Mouse (Mus musculus) lung, adult 2 months (tissue): ENCODE data around the gene Acyp2.

Experiments used
- CTCF ChIP-seq: fragments of 200-500 bp; IDR thresholded peaks from 2 replicates; pipeline ENCODE4 v1.5.1; 2011; ENCODE audit warnings: mild to moderate bottlenecking, low read length, control low read depth; ENCODE audit not compliant: insufficient read depth
- POLR2A ChIP-seq: fragments of 200-500 bp; IDR thresholded peaks from 2 replicates; pipeline ENCODE4 v1.6.1; 2011; ENCODE audit warnings: low read depth, mild to moderate bottlenecking, control low read depth, low read length, borderline replicate concordance; ENCODE audit errors: extremely low read depth

DNA sequence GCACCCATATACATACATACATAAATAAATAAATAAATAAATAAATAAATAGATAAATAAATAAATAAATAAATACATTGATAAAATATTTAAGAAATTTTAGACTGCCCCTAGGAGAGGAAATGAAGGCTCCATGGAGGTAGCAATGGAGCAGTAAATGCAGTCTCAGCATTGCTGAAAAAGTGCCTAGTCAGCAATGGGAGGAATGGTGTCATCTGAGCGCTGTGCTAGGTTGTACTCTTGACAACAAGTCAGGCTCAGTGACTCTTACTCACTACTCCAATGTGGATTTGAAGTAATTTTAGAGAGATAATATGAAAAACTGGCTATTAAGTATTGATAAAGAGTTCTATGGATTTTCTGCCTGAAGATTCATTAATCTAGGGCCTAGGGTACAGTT is 40.1 kb downstream of the Acyp2 start:
- no peak for TF ChIP-seq POLR2A
- no peak for TF ChIP-seq CTCF
